Mouse (Mus musculus): ENCODE measurements around the gene Olfr920. TPM values are rescaled to one million over a fixed set of nuclear protein-coding genes. Genes with fewer than 3 reads are reported as not detected.

Olfr920 gene
- polyA plus RNA-seq, 1 experiment = not detected

GRCm38 (mm10) chr9:38792689-38793088 is 40.6 kb downstream of the Olfr920 start:
- 48% methylated on average over 2 of the region's 2 CpGs for WGBS

GRCm38 (mm10) chr9:38805696-38806095 is 53.6 kb downstream of the Olfr920 start:
- H3K27ac ChIP-seq (ENCODE audit: control insufficient read depth, insufficient read depth, low read depth, low read length, poor library complexity) = no peak overlapping the region
- no peak overlapping the region for H3K4me3 ChIP-seq (replicated peaks; ENCODE audit: control insufficient read depth, low read depth, low read length)
- no peak for TF ChIP-seq POLR2A (IDR thresholded peaks at IDR 0.05; ENCODE audit: borderline replicate concordance, control insufficient read depth, low read depth, low read length)
- no peak for TF ChIP-seq CTCF (IDR thresholded peaks at IDR 0.05; ENCODE audit: control insufficient read depth, insufficient read depth, low read length)
- no peaks in the 10 kb centered on the region for H3K4me1 ChIP-seq (ENCODE audit: control insufficient read depth, insufficient read depth, low read length)

More at GRCm38 (mm10) chr9:38792689-38793088, 40.6 kb downstream of the Olfr920 start:
- Histone ChIP-seq H3K27ac (ENCODE audit: control insufficient read depth, insufficient read depth, low read depth, low read length, poor library complexity) (no peak overlapping the region), H3K4me1 (ENCODE audit: control insufficient read depth, insufficient read depth, low read length) (no peaks in the 10 kb centered on the region), H3K4me3 (replicated peaks; ENCODE audit: control insufficient read depth, low read depth, low read length) (no peak overlapping the region)
- TF ChIP-seq POLR2A (IDR thresholded peaks at IDR 0.05; ENCODE audit: borderline replicate concordance, control insufficient read depth, low read depth, low read length) = no peak
- TF ChIP-seq CTCF (IDR thresholded peaks at IDR 0.05; ENCODE audit: control insufficient read depth, insufficient read depth, low read length) = no peak

Other genes starting within 250 kb of the Olfr920 start
- 0.55 TPM in 1 of 2 replicates, not detected in the other for gene Olfr911-ps1, start 230.7 kb upstream of the Olfr920 start, polyA plus RNA-seq (2011; ENCODE audit: insufficient read depth, insufficient read length, low replicate concordance, missing spikeins)
- not detected in 2 replicates for gene Olfr910, start 214.4 kb upstream of the Olfr920 start, polyA plus RNA-seq (2011; ENCODE audit: insufficient read depth, insufficient read length, low replicate concordance, missing spikeins)
- gene Olfr912, start 172.1 kb upstream of the Olfr920 start, polyA plus RNA-seq (2011; ENCODE audit: insufficient read depth, insufficient read length, low replicate concordance, missing spikeins) = 0.23 TPM in 1 of 2 replicates, not detected in the other
- not detected in 2 replicates for gene Olfr913, start 159.5 kb upstream of the Olfr920 start, polyA plus RNA-seq (2011; ENCODE audit: insufficient read depth, insufficient read length, low replicate concordance, missing spikeins)
- 1.0 TPM in 1 of 2 replicates, not detected in the other for gene Olfr914, start 147.2 kb upstream of the Olfr920 start, polyA plus RNA-seq (2011; ENCODE audit: insufficient read depth, insufficient read length, low replicate concordance, missing spikeins)
- gene Olfr916, start 92.4 kb upstream of the Olfr920 start, polyA plus RNA-seq (2011; ENCODE audit: insufficient read depth, insufficient read length, low replicate concordance, missing spikeins) = not detected in 2 replicates
- not detected in 2 replicates for gene Olfr917, start 86.5 kb upstream of the Olfr920 start, polyA plus RNA-seq (2011; ENCODE audit: insufficient read depth, insufficient read length, low replicate concordance, missing spikeins)
- not detected in 2 replicates for gene Olfr918, start 77.7 kb upstream of the Olfr920 start, polyA plus RNA-seq (2011; ENCODE audit: insufficient read depth, insufficient read length, low replicate concordance, missing spikeins)
- not detected in 2 replicates for gene Olfr919, start 48.6 kb upstream of the Olfr920 start, polyA plus RNA-seq (2011; ENCODE audit: insufficient read depth, insufficient read length, low replicate concordance, missing spikeins)
- 6.4 and 8.9 TPM in 2 replicates for gene Vwa5a, start 34.0 kb upstream of the Olfr920 start, polyA plus RNA-seq (2011; ENCODE audit: insufficient read depth, insufficient read length, low replicate concordance, missing spikeins)
- gene Olfr921, start 20.8 kb downstream of the Olfr920 start, polyA plus RNA-seq (2011; ENCODE audit: insufficient read depth, insufficient read length, low replicate concordance, missing spikeins) = not detected in 2 replicates
- gene Olfr922, start 62.3 kb downstream of the Olfr920 start, polyA plus RNA-seq (2011; ENCODE audit: insufficient read depth, insufficient read length, low replicate concordance, missing spikeins) = not detected in 2 replicates
- not detected in 2 replicates for gene Olfr923, start 74.2 kb downstream of the Olfr920 start, polyA plus RNA-seq (2011; ENCODE audit: insufficient read depth, insufficient read length, low replicate concordance, missing spikeins)
- gene Olfr924, start 92.2 kb downstream of the Olfr920 start, polyA plus RNA-seq (2011; ENCODE audit: insufficient read depth, insufficient read length, low replicate concordance, missing spikeins) = not detected in 2 replicates
- not detected in 2 replicates for gene Olfr26, start 102.8 kb downstream of the Olfr920 start, polyA plus RNA-seq (2011; ENCODE audit: insufficient read depth, insufficient read length, low replicate concordance, missing spikeins)
- gene Olfr926, start 124.8 kb downstream of the Olfr920 start, polyA plus RNA-seq (2011; ENCODE audit: insufficient read depth, insufficient read length, low replicate concordance, missing spikeins) = not detected in 2 replicates
- gene Olfr930, start 177.5 kb downstream of the Olfr920 start, polyA plus RNA-seq (2011; ENCODE audit: insufficient read depth, insufficient read length, low replicate concordance, missing spikeins) = not detected in 2 replicates
- not detected in 2 replicates for gene Olfr933, start 220.0 kb downstream of the Olfr920 start, polyA plus RNA-seq (2011; ENCODE audit: insufficient read depth, insufficient read length, low replicate concordance, missing spikeins)
- gene Olfr934, start 236.0 kb downstream of the Olfr920 start, polyA plus RNA-seq (2011; ENCODE audit: insufficient read depth, insufficient read length, low replicate concordance, missing spikeins) = not detected in 2 replicates
- gene Olfr935, start 247.4 kb downstream of the Olfr920 start, polyA plus RNA-seq (2011; ENCODE audit: insufficient read depth, insufficient read length, low replicate concordance, missing spikeins) = not detected in 2 replicates

Data from bone marrow, adult 2 months (tissue).